Mouse (Mus musculus): ENCODE measurements around the gene Pdgfra.

The Pdgfra gene

GRCm38 (mm10) chr5:75155741-75156553, 3.9 kb downstream of the Pdgfra start:
- peak; percentile 91 for ATAC-seq (ENCODE audit: low TSS enrichment)

GRCm38 (mm10) chr5:75156554-75157036, 4.5 kb downstream of the Pdgfra start:
- peak; percentile 60 for ATAC-seq (ENCODE audit: low TSS enrichment)

DNA sequence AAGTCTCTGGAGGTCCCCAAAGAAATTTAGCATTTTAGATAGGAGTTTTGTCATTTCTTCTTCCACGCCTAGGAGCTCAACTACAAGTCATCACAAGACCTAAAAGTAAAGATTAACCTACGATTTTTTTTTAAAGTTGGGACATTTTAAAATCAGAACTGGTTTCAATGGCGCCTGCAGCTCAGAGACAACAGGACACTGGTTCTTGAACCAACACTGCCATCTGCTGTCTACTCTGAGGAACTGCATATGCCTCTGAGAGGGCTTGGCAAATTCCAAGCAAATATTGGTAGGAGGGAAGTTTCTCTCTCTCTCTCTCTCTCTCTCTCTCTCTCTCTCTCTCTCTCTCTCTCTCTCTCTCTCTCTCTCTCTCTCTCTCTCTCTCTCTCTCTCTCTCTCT, 4.9 kb downstream of the Pdgfra start:
- ATAC-seq (ENCODE audit: low TSS enrichment) = peak; percentile 41

GRCm38 (mm10) chr5:75160530-75161170, 8.6 kb downstream of the Pdgfra start:
- ATAC-seq (ENCODE audit: low TSS enrichment) = no peak

GRCm38 (mm10) chr5:75161586-75161985, 9.5 kb downstream of the Pdgfra start:
- ATAC-seq (ENCODE audit: low TSS enrichment) = no peak

DNA sequence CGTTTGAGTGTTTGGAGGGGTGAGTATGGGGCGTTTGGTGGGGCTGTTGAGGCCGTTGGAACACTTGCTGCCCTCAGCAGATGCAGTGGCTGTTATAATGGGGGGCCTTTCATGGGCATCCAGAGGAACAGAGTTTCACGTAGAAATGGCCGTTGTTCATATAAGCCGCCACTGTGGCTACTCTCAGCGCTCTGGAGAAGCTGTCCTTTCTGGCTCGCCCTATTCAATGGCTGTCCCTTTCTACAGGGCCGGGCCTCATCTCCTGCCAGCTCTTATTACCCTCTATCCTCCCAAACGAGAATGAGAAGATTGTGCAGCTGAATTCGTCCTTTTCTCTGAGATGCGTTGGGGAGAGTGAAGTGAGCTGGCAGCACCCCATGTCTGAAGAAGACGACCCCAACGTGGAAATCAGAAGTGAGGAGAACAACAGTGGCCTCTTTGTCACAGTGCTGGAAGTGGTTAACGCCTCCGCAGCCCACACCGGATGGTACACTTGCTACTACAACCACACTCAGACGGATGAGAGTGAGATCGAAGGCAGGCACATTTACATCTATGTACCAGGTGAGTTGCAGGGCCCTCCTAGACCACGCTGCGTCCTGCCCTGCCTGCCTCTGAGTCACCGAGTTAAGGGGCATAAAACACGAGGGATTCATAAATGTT, 11.3 kb downstream of the Pdgfra start:
- ATAC-seq (ENCODE audit: low TSS enrichment) = no peak

DNA sequence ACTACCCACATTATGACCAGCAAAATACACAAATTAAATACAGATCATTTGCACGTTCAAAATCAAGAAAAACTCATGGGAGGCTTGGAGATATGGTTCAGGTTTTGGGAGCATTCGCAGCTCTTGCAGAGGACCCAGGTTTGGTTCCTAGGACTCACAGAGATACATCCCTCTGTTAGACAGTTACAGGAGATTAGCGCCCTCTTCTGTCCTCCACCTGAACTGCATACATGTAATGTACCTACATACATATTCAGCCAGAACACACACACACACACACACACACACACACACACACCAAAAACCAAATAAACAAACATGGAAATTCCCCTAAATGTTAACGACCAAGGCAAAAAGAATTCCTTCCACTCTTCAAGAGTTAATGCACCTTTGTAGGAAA, 12.6 kb downstream of the Pdgfra start:
- ATAC-seq (ENCODE audit: low TSS enrichment) = no peak

- no peak for ATAC-seq (ENCODE audit: low TSS enrichment)
Observed at GRCm38 (mm10) chr5:75169837-75170236, 17.7 kb downstream of the Pdgfra start.

GRCm38 (mm10) chr5:75171859-75172258, 19.8 kb downstream of the Pdgfra start:
- ATAC-seq (ENCODE audit: low TSS enrichment) = no peak

GRCm38 (mm10) chr5:75179249-75179648, 27.2 kb downstream of the Pdgfra start:
- no peak for ATAC-seq (ENCODE audit: low TSS enrichment)

GRCm38 (mm10) chr5:75179726-75180290, 27.7 kb downstream of the Pdgfra start:
- ATAC-seq (ENCODE audit: low TSS enrichment) = no peak

DNA sequence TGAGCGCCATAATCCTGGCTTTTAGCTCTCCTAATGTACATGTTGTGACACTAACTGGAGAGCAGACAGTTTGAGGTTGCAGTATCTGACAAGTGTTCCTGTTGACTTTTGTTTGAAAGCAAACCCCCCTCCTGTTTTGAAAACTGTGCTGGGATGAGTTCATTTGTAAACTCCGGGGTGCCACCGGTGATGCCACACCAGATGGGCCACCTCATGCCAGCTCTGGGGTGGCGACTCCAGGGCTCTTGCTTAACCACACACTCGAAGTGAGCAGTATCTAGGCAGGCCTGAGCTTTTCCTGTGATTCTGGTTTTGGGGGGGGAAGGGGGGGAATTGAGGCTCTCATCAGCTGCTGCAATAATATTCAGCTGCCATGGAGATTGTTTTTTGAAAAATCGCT, 31.6 kb downstream of the Pdgfra start:
- ATAC-seq (ENCODE audit: low TSS enrichment) = no peak

DNA sequence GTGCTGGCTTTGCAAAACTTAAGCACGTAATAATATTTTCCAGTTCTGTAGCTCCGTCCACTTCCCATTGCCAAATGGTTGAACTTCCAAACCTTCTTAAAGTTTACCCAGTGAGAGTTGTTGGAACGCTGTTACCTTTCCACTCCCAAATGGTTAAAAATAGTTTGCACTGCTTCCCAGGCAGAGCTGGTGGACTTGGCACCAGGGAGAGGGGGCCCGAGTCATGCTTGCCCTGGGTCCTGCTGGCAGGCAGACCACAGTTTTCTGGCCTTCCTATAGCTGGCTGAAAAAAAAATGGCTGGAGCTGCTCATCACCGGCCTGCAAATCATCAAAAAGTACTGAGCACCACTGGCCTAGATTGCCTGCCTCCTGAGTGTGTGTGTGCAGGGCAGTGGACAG, 32.0 kb downstream of the Pdgfra start:
- no peak for ATAC-seq (ENCODE audit: low TSS enrichment)

- ATAC-seq (ENCODE audit: low TSS enrichment) = no peak
Observed at GRCm38 (mm10) chr5:75184693-75185235, 32.7 kb downstream of the Pdgfra start.

DNA sequence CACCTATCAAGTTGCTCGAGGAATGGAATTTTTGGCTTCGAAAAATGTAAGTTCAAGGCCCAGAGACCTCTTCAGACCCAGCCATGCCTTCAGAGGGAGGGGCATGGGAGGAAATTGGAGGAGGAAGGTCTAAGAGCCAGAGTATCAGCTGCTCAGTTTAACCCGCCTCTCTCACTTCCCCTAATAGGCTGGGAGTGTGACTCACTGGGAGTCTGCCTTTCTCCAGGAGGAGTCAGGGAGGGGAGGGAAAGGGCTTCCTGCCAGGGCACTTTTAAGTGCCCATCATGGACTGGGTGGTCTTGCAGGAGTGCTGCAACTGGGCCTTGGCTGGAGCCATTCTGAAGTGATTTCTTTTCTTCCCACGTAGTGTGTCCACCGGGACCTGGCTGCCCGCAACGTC, 33.5 kb downstream of the Pdgfra start:
- no peak for ATAC-seq (ENCODE audit: low TSS enrichment)

GRCm38 (mm10) chr5:75189319-75189987, 37.4 kb downstream of the Pdgfra start:
- ATAC-seq (ENCODE audit: low TSS enrichment) = no peak

DNA sequence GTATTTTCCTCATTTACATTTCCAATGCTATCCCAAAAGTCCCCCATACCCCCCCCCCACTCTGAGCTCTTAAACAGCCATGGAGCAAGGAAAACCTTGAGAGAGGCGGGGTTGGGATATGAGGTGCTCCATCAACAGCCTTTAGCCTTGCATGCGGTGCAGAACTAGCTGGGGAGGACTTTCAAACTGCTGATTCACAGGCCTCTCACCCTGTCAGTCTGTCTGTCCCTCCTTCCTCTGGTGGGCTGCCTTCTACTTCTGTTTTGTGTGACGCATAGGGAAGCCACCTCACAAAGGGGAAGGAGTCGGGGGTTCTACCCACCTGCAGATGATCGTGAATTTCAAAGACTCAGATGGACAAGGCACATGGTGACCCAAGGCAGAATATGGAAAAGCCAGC, 41.0 kb downstream of the Pdgfra start:
- ATAC-seq (ENCODE audit: low TSS enrichment) = no peak

DNA sequence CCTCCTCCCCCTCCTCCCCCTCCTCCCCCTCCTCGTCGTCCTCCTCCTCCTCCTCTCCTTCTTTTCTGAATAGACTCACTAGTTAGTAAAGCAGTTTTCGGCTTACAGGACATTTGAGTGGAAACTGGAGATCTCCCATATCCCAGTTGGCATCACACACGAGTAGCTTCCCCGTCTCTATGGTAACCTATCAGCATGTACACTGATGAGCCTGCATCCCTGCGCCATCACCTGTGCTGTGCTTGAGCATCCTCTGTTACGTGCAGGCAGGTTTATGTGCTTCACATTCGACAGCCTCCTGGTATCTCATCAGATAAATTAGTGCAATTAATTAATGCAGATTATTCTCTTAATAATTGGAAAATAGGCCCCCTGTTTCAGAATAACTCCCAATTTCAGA, 46.3 kb downstream of the Pdgfra start:
- ATAC-seq (ENCODE audit: low TSS enrichment) = no peak

- no peak for ATAC-seq (ENCODE audit: low TSS enrichment)
Observed at GRCm38 (mm10) chr5:75199698-75200365, 47.7 kb downstream of the Pdgfra start.

DNA sequence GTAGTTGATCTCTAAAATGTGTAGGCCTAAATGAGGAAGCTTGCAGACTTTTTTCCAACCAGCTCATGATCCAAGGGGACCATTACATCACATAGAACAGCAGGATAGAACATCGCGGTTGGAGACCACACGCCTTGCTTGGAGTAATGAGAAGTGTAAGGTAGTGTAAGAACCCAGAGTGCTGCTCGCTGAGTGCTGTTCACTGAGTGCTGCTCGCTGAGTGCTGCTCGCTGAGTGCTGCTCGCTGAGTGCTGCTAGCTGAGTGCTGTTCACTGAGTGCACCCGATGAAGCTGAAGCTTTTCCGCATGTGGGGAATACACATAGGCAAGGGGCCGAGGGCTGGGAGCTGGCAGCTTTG, 48.3 kb downstream of the Pdgfra start:
- no peak for ATAC-seq (ENCODE audit: low TSS enrichment)

GRCm38 (mm10) chr5:75207905-75208304, 55.8 kb downstream of the Pdgfra start:
- ATAC-seq (ENCODE audit: low TSS enrichment) = no peak

All from frontal cortex, adult (tissue).